Mouse (Mus musculus) myocyte (in vitro differentiated cells): ENCODE data around the gene Adgrv1.

Experiments used
- CEBPB ChIP-seq: IDR thresholded peaks from 2 replicates; pipeline ENCODE4 v1.6.1; 2011; ENCODE audit warnings: mild to moderate bottlenecking, moderate library complexity; ENCODE audit not compliant: poor library complexity, insufficient read depth, severe bottlenecking
- E2F4 ChIP-seq: IDR thresholded peaks from one replicate; pipeline ENCODE4 v1.6.1; 2011; ENCODE audit warnings: mild to moderate bottlenecking, control low read depth, moderate library complexity; ENCODE audit not compliant: insufficient read depth
- MAX ChIP-seq: IDR thresholded peaks from one replicate; pipeline ENCODE4 v1.6.1; 2011; ENCODE audit warnings: low read depth, mild to moderate bottlenecking, control low read depth
- MYOD1 ChIP-seq, 3 experiments: IDR thresholded peaks; one replicate each; pipeline ENCODE4 v1.6.1; 2011; ENCODE audit warnings: control low read depth in 2 of 3, low read depth in 2 of 3, mild to moderate bottlenecking in 2 of 3, moderate library complexity in 1 of 3; ENCODE audit not compliant: insufficient read length in 2 of 3, control insufficient read depth in 1 of 3
- MYOG ChIP-seq, 3 experiments: IDR thresholded peaks; one replicate each; pipeline ENCODE4 v1.6.1; 2011; ENCODE audit warnings: control low read depth in 2 of 3, low read depth in 2 of 3, mild to moderate bottlenecking in 2 of 3; ENCODE audit not compliant: insufficient read length in 2 of 3, control insufficient read depth in 1 of 3, insufficient read depth in 1 of 3
- POLR2A ChIP-seq: IDR thresholded peaks from one replicate; pipeline ENCODE4 v1.6.1; 2011; ENCODE audit warnings: low read depth, mild to moderate bottlenecking, control low read depth, moderate library complexity; ENCODE audit not compliant: insufficient read length
- POLR2AphosphoS2 ChIP-seq: IDR thresholded peaks from one replicate; pipeline ENCODE4 v1.6.1; 2011; ENCODE audit warnings: low read depth, control low read depth; ENCODE audit not compliant: insufficient read length
- REST ChIP-seq: IDR thresholded peaks from one replicate; pipeline ENCODE4 v1.6.1; 2011; ENCODE audit warnings: mild to moderate bottlenecking, control low read depth, moderate library complexity; ENCODE audit not compliant: insufficient read depth, insufficient read length
- SRF ChIP-seq: IDR thresholded peaks from one replicate; pipeline ENCODE4 v1.6.1; 2011; ENCODE audit warnings: low read depth; ENCODE audit not compliant: control insufficient read depth, insufficient read length
- TCF12 ChIP-seq: IDR thresholded peaks from one replicate; pipeline ENCODE4 v1.6.1; 2011; ENCODE audit warnings: mild to moderate bottlenecking, control low read depth; ENCODE audit not compliant: poor library complexity, insufficient read depth, severe bottlenecking
- TCF3 ChIP-seq: IDR thresholded peaks from one replicate; pipeline ENCODE4 v1.6.1; 2011; ENCODE audit warnings: low read depth, control low read depth; ENCODE audit not compliant: insufficient read length
- USF1 ChIP-seq: IDR thresholded peaks from one replicate; pipeline ENCODE4 v1.6.1; 2011; ENCODE audit warnings: low read depth, mild to moderate bottlenecking, control low read depth, moderate library complexity

- TF ChIP-seq MAX, result no peak
- TF ChIP-seq POLR2A, result no peak
- TF ChIP-seq POLR2AphosphoS2, result no peak
- no peak for TF ChIP-seq CEBPB
- TF ChIP-seq USF1, result no peak
- no peak for TF ChIP-seq E2F4
- TF ChIP-seq MYOG (IDR thresholded peaks at IDR 0.05; ENCODE audit: control insufficient read depth in 1 of 3, insufficient read depth in 1 of 3, insufficient read length in 2 of 3, low read depth in 2 of 3), result no peak
- TF ChIP-seq REST, result no peak
- TF ChIP-seq TCF12, result no peak
- TF ChIP-seq TCF3, result no peak
- no peak for TF ChIP-seq MYOD1 (IDR thresholded peaks at IDR 0.05; ENCODE audit: control insufficient read depth in 1 of 3, insufficient read length in 2 of 3, low read depth in 2 of 3)
- TF ChIP-seq SRF, result no peak
Observed at GRCm38 (mm10) chr13:81125846-81126245, 507.1 kb downstream of the Adgrv1 start.
